Mouse (Mus musculus) kidney, postnatal 36 days (tissue): ENCODE measurements around the gene Glis2.
"Not testable (repeated sequence)": the region's sequence is repeated elsewhere in the genome, so short reads cannot be mapped to it uniquely, and the experiment has no call there.

Experiments used
- DNase-seq, 2 experiments: peaks; one replicate each; pipeline ENCODE4 v3.0.0; 2021 to 2022; ENCODE audit warnings: mixed read lengths in 2 of 2

Gene Glis2

GRCm38 (mm10) chr16:4593971-4594813, at the start of gene Glis2:
Gene Glis2, plus strand, starts transcription at chr16:4594713.
- peak; percentile 83 to 86 for DNase-seq

DNA sequence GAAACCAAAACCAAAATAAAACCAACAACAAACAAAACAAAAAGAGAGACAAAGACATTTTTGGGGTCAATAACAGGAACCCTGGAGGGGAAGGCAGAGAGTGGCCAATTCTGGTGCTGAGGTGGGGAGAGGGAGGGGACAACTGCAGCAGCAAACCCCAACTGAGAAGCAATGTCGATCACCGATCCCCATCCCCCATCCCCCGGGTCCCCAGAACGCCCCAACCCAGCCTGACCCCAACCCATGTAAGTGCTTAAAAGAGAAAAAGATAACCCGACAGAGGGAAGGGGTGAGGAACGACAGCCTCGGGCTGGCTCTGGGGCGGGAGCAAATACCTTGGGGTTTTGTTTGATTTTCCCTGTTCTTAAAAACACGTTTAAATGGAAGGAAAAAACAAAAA, 49.7 kb upstream of the Glis2 start:
- no peak for DNase-seq

DNA sequence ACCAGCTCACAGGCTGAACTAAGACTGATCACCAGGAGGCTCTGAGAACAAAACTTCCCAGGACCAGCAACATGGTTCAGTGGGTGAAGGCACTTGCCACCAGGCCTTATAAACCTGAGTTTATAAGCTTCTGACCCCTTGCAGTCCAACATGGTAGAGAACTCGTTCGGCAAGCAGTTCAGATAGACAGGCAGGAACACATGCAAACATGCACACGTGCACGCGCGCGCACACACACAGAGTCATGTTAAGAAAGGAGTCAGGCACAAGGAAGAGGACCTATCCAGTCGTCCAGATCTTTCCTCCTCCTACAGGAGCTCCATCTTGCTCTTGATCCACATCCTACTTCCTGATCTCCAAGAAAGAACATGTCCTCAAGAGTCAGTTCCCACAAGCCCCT, 47.7 kb upstream of the Glis2 start:
- no peak for DNase-seq

- no peak for DNase-seq
Observed at GRCm38 (mm10) chr16:4547611-4548010, 46.9 kb upstream of the Glis2 start.

GRCm38 (mm10) chr16:4548953-4549688, 45.4 kb upstream of the Glis2 start:
- DNase-seq = peak in 1 of 2 experiments; percentile 29

GRCm38 (mm10) chr16:4551056-4551455, 43.5 kb upstream of the Glis2 start:
- DNase-seq = peak; percentile 74 to 90

- DNase-seq = no peak
Observed at GRCm38 (mm10) chr16:4551885-4552284, 42.6 kb upstream of the Glis2 start.

DNA sequence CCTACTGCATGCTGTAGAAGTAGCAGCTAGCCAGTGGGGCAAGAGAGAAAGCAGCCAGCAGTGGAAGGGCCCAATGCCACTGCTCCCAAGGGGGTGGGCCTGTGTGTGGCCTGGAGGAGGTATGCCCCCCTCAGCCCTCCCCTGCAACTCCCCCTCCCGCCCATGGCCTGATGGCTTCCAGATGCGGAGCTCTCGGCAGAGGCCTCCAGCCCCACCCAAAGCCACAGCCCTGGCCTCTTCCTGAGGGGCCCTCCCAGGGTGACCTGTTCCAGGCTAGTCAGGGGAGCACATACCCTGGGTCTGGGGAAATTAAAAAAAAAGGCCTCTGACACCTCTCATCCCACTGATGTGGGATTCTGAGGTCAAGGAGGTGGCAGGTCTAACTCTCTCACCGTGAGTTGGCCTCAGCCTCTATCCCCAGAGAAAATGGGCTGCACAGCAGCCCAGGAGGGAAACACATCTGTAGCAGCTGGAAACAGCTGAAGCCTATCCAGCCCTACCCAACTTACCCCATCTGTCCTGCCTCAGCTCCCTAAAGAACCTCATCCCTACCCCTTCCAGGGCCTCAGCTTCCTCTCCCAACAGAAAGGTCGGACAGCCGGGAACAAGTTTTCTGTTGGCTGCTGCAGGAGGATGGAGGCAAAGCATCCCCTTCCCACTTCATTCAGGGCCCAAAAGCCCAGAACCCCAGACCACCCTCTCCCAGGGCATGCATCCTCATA, 41.5 kb upstream of the Glis2 start:
- no peak for DNase-seq

DNA sequence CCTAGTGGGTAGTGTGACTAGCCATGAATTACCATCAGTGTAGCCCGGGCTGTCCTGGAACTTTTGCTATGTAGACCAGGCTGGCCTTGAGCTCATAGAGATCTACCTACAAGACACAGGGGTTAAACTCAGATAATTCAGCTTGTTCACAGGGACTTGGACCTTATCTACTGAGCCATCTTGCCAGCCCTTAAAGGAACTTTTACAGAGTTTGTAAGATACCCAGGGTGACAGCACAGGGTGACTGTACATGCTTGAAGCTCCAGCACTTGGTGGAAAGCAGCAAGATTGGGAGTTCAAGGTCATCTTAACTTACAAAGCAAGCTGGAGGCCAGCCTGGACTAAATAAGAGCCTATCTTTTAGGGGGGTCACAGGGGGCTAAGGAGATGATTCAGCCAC, 39.0 kb upstream of the Glis2 start:
- no peak for DNase-seq

DNA sequence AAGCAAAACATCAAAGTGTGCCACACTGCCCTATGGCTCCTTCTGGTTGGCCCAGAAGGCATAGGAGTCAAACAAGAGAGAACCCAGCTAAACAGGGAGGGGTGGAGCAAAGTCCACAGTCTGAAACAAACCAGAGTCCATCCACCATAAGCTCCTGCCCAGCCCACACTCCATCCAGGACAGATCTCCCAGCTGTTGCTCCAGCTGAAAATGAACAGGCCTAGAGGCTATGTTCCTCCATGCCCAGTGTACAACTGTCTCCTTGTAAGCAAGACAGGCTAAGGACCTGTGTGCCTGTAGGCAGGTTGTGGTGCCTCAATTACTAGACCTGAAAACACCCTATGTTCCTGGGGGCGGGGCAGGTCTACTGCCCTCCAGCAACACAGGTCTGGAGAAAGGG, 37.4 kb upstream of the Glis2 start:
- DNase-seq = peak; percentile 72 to 81

- peak; percentile 83 to 86 for DNase-seq
Observed at GRCm38 (mm10) chr16:4557949-4558348, 36.6 kb upstream of the Glis2 start.

- peak; percentile 94 to 96 for DNase-seq
Observed at GRCm38 (mm10) chr16:4558384-4558979, 36.0 kb upstream of the Glis2 start.

DNA sequence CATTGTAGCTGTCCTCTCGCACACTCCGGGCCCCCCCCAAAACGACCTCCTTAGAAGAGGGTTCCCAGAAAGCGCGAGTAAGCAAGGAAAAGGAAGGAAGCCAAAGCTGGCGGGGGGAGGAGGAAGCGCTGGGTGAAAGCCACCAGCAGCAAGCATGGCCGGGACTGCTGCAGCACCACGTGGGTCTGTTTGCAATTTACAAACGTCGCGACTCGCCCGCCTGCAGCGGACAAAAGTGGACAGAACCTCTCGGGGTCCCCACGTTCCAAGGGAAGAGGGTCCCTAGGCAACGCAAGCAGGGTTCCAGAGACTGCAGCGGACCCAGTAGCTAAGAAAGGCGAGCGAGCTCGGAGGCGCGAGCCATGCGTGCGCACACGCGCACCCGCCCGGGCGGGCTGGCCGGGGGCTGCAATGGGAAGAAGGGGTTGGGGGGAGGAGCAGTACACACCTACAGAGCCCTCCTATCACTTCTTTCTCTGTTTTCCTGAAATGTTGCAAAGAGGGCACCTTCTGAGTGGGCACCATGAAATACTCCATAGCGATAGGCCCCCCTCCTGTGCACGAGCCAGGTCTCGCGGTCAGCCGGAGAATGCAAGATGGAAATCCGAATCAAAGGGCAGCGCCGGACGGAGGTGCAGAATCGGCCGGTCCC, 35.4 kb upstream of the Glis2 start:
- DNase-seq = peak; percentile 71 to 81

- peak; percentile 89 to 92 for DNase-seq
Observed at GRCm38 (mm10) chr16:4559715-4560144, 34.8 kb upstream of the Glis2 start, which contains the start of gene Tfap4. Gene Tfap4, minus strand, starts transcription at chr16:4559854.

DNA sequence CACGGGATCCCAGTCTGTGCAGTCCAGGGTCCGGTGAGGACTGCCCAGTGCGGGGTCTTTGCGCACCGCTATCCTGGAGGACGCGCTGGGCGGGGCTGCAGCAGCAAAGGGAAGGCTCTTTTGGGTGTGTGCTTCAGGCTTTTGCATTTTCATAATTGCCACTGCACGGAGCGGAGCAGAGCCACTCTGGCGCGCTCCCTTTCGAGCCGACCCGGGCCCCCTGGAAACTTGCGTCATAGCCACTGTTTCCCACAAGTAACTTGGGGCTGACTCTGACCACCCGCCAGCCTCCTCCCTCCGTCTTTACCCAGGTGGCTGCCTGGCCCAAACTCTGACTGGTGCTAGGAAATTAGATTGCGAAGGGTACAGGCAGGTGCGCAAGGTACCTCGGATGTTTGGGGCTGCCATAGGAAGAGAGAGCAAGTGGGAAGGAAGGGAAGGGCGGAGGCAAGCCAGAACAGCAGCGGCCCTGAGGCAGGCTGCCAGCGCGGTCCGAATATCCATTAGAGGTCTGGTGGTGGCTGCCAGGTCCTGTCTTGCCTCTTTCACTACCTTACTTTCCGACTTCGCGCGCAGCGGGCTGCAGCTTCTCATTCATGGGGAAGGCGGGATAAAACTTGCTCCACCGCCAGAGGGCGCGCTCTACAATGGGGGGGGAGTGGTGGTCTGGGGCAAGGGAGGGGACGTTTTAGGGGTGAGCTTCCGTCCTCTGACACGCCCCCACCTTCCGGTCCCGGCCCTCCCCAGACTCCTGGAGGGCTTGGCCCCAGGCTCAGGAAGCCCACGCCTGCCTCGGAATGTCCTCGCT, 34.2 kb upstream of the Glis2 start:
- DNase-seq = peak; percentile 79 to 85

DNA sequence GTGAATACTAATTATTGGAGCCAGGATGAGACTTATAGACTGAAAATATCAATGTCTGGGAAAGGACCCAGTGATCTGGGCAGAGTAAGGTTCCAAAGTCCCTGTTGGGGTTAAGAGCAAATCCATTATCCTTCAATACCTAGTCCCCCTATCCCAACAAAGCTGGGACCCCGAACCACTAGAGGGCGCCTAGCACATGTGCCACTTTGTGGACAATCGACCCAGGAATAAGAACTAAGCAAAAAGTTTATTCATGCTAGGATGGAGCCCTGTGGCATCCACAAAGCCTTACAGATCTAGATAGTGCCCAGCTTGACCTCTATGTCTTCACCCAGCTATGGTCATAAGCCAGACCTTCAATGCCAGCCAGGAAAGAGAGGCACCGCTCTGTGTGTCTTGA, 26.6 kb upstream of the Glis2 start:
- peak; percentile 86 to 96 for DNase-seq

DNA sequence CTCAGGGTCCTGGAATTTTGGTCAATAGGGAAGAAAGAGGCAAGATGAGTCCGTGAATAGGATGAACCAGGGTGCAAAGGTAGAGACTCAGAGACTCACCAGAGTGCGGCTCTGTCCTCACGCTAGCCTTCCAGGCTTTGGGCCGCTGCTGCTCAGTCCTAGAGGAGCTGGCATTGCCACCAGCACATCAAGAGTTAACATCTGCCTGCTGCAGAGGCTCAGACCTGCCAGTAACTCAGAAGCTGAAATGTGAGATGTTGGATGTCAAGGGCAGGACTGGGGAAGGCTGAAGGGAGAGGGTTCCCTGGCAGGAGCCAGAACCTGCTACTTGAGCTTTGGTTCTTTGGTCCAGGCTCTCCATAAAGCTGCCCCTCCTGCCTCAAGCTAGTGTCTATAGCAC, 23.8 kb upstream of the Glis2 start:
- DNase-seq = no peak

DNA sequence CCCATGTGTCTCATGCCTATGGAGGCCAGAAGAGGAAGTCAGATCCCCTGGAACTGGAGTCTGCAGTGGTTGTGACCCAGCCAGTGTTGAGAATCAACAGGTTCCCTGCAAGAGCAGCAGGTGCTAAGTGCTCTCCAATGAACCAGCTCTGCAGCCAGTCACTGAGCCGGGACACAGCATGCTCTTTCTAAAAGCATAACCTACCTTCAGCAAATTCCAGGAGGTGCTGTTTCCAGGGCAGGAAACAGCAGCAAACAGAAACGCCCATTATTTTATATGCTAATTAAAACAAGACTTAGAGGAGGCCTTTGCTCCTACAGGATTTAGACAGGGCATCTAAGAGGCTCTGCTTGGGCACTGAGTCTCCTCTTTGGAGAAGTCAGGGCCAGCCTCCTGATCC, 18.5 kb upstream of the Glis2 start:
- no peak for DNase-seq

DNA sequence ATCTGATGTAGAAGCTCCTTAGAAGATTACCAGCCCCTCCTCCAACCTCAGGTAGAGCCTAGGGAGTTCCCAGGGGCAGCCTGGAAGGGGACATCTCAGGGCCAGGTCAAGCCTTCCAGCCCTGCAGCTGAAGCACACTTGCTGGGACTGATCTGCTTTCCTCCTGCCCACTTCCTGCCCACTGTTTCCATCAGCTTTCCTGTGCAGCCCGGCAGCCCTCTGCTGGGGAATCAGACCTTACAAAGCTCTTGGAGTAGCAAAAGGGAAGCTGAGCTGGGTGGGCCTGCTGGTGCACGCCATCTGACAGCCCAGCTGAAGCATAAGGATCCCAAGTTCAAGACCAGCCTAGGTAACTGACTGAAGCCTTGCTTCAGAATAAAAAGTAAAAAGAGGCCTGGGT, 17.6 kb upstream of the Glis2 start:
- no peak for DNase-seq

DNA sequence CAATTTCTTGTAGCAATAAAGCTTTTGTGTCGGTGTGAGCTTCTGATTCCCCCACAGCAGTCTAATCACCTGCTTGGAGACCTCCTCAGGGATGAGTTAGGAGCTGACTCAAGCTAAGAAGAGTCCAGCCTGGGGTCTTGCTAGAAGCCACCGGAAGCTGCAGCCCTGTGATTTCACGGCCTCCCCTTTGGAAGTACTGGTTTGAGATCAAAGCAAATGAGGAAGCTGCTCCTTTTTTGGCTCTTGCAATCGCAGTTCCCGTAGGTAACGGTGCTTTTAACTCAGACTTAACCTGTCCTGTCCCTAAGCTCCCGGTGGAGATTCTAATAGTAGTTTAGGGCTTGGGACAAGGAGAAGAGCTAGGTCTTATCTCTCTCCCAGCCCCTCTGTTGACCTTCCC, 15.9 kb upstream of the Glis2 start:
- no peak for DNase-seq

DNA sequence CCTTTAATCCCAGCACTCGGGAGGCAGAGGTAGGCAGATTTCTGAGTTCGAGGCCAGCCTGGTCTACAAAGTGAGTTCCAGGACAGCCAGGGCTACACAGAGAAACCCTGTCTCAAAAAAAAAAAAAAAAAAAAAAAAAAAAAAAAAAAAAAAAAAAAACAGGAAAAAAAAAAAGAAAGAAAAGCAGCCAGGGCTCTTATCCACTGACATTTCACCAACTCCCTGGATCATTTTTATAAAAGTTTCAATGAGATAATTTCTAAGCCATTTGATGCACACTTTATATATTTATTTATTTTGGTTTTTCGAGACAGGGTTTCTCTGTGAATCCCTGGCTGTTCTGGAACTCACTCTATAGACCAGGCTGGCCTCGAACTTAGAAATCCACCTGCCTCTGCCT, 13.3 kb upstream of the Glis2 start:
- not testable (repeated sequence) for DNase-seq
